Mouse (Mus musculus) liver, embryonic 14.5 days (tissue): ENCODE data around the gene Phf13. TPM values are rescaled to one million over a fixed set of nuclear protein-coding genes. Genes with fewer than 3 reads are reported as not detected.

Experiments
- ATAC-seq: fragments of 200-750 bp; cut with Nextera tagmentation; 2 replicates; pipeline ENCODE4 v1.8.0; 2017; ENCODE audit warnings: moderate number of reproducible peaks, mild to moderate bottlenecking, moderate library complexity; ENCODE audit not compliant: insufficient read depth
- DNase-seq, 3 experiments: peaks; one replicate each; pipeline ENCODE4 v3.0.0-alpha.2; 2012 to 2013; ENCODE audit warnings: low read depth in 3 of 3, low spot score in 3 of 3
- H3K27ac ChIP-seq: fragments of 300-500 bp; sonication (generic); 2 replicates; pipeline ENCODE4 v1.5.1; 2014; ENCODE audit warnings: moderate library complexity, mild to moderate bottlenecking, control low read depth, inconsistent platforms
- H3K27me3 ChIP-seq: fragments of 300-500 bp; sonication (generic); 2 replicates; pipeline ENCODE4 v1.6.1; 2014; ENCODE audit warnings: mild to moderate bottlenecking, low read length, moderate library complexity; ENCODE audit not compliant: control insufficient read depth, insufficient read depth
- H3K36me3 ChIP-seq: fragments of 300-500 bp; sonication (generic); replicated peaks from 2 replicates; pipeline ENCODE4 v1.6.1; 2014; ENCODE audit warnings: low read depth; ENCODE audit not compliant: control insufficient read depth, insufficient read depth
- H3K4me1 ChIP-seq, 2 experiments: fragments of 200-500 bp in 1 of 2; fragments of 300-500 bp in 1 of 2; sonication (generic) in 1 of 2; replicated peaks; 2 replicates each; pipeline ENCODE4 v1.6.1; 2012 to 2014; ENCODE audit warnings: antibody characterized with exemption in 1 of 2, inconsistent platforms in 1 of 2, low read length in 1 of 2; ENCODE audit not compliant: control insufficient read depth in 2 of 2, insufficient read depth in 2 of 2
- H3K4me2 ChIP-seq: fragments of 300-500 bp; sonication (generic); 2 replicates; pipeline ENCODE4 v1.6.1; 2014; ENCODE audit warnings: low read depth, mild to moderate bottlenecking, control low read depth, moderate library complexity
- H3K4me3 ChIP-seq, 2 experiments: fragments of 200-500 bp in 1 of 2; fragments of 300-500 bp in 1 of 2; sonication (generic) in 1 of 2; 2 replicates each; pipeline ENCODE4 v1.5.1; 2012 to 2014; ENCODE audit warnings: low read depth in 2 of 2, low read length in 2 of 2, mild to moderate bottlenecking in 2 of 2, control low read depth in 1 of 2, inconsistent platforms in 1 of 2, moderate library complexity in 1 of 2; ENCODE audit not compliant: insufficient read depth in 1 of 2
- H3K9ac ChIP-seq: fragments of 300-500 bp; sonication (generic); replicated peaks from 2 replicates; pipeline ENCODE4 v1.6.1; 2014; ENCODE audit warnings: mild to moderate bottlenecking, control low read depth, moderate library complexity
- H3K9me3 ChIP-seq: fragments of 300-500 bp; sonication (generic); 2 replicates; pipeline ENCODE4 v1.6.1; 2016; ENCODE audit warnings: low read length, mixed read lengths; ENCODE audit not compliant: control insufficient read depth
- CTCF ChIP-seq: IDR thresholded peaks from 2 replicates; pipeline ENCODE4 v1.5.1; 2016; ENCODE audit warnings: antibody characterized with exemption, low read depth, control low read depth
- EP300 ChIP-seq: IDR thresholded peaks from 2 replicates; pipeline ENCODE4 v1.6.1; 2016; ENCODE audit warnings: antibody characterized with exemption, low read depth
- WGBS: fragments of 180-500 bp; shearing (Covaris S2); extraction: QIAGEN DNeasy Blood & Tissue Kit; methylation state at CpG from one replicate; pipeline ENCODE4 v1.1.7; 2014; ENCODE audit not compliant: insufficient replicate concordance; 5-methylcytosine and 5-hydroxymethylcytosine counted together
- polyA plus RNA-seq, 2 experiments: library from polyadenylated mRNA; depleted of rRNA in 1 of 2; stranded (reverse) in 1 of 2; unstranded in 1 of 2; fragments of >200 nt; fragmentation: Nextera tagmentation in 1 of 2; extraction: Ambion mirVana in 1 of 2; gene quantifications; 2 replicates each; pipeline versions ENCODE4 v1.2.1 to v1.2.3; 2012 to 2014

Phf13 gene
- 2.8 and 2.9 TPM in 2 replicates for polyA plus RNA-seq (2012; rRNA removed)
- polyA plus RNA-seq (2014; fragmentation: Nextera tagmentation; extraction: Ambion mirVana), result 3.7 and 5.2 TPM in 2 replicates

DNA sequence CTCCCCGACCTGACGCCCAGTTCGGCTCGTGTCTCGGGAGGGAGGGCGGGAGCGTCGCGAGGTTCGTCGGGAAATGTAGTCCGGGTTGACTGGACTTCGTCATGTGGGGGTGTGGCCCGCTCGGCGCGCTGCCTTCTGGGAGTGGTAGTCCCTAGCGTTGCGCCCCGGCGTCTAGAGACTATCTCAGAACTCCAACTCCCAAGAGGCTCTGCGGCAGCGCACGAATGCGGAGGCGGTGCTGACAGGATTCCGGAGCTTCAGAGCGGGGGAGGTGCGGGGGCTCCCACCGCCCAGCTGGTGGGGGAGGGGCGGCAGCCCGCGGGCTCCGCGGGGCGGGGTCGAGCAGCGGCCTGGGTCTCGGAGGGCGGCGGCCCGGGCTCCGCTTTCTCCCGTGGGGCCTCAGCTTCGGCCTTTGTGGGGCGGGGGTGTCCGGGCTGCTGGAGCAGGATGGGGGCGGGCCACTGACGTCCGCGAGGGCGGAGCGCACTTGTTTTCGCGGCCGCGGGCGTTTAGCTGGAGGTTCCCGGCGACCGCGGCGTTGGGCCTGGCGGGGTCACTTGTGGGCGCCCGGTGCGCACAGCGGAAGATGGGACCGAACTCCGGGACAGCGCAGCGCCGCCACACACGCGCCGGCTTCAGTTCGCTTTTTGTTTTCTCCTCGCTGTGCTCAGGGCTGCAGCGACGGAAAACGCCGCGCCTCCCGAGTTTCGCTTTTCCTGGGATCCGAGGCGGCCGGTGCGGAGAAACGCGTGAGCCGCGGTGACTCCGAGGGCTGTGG lies at the start of gene Phf13:
Phf13 (minus strand) TSS at position 86 of the 778 bp plus-strand sequence.
- ATAC-seq, result peak; percentile 95
- under 1% methylated on average over 94 of the region's 94 CpGs for WGBS

GRCm38 (mm10) chr4:152044609-152045008 lies 48.6 kb upstream of the Phf13 start:
- no peak overlapping the region for H3K4me3 ChIP-seq
- no peak overlapping the region for H3K4me2 ChIP-seq
- peaks cover 72% of the 10 kb centered on the region for H3K36me3 ChIP-seq
- 85% methylated on average over 6 of the region's 6 CpGs for WGBS
- no peaks in the 10 kb centered on the region for H3K9me3 ChIP-seq
- DNase-seq (no peak), ATAC-seq (no peak)
- H3K27ac ChIP-seq, result no peak overlapping the region
- H3K9ac ChIP-seq, result no peak overlapping the region
- H3K4me1 ChIP-seq, result peaks cover 2 to 6% of the 10 kb centered on the region in 2 experiments; a peak in 3 of 4 replicates
- H3K27me3 ChIP-seq, result no peaks in the 10 kb centered on the region
- no peak for TF ChIP-seq EP300
- no peak for TF ChIP-seq CTCF

More for the DNA sequence above, at the start of gene Phf13:
- Histone ChIP-seq H3K27ac (peak within 1 kb of the TSS; percentile 80), H3K9me3 (no peaks in the 10 kb centered on the region), H3K9ac (peak within 1 kb of the TSS; percentile 97), H3K4me3 (peak within 1 kb of the TSS; percentile 81 to 83), H3K36me3 (peaks cover 8% of the 10 kb centered on the region; the same call in 1 of the 2 replicates), H3K27me3 (peaks cover 14% of the 10 kb centered on the region), H3K4me1 (peaks cover 14 to 19% of the 10 kb centered on the region in 2 experiments), H3K4me2 (peak within 1 kb of the TSS; percentile 99)
- DNase-seq, result peak; percentile 98
- TF ChIP-seq EP300, result no peak
- TF ChIP-seq CTCF, result 0 out of 2 replicates have a peak, but pooled peaks have one; percentile 11

DNA sequence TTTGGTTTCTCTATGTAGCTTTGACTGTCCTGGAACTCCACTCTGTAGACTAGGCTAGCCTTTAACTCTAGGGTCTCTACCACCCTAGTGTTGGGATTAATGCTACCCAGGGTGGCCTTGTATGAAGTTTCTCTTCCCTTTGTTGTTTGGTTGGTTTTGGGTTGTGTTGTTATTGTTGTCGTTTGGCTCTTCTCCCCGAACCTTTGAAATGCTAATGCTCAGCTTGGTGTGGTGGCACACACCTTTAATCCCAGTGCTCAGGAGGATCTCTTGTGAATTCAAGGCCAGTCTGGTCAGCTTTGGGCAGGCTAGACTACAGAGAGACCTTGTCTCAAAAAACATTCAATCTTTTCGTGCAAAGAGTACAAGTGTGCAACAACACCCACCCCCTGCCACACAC lies 47.1 kb upstream of the Phf13 start:
- DNase-seq, result no peak
- Histone ChIP-seq H3K9ac (no peak overlapping the region), H3K4me2 (no peak overlapping the region), H3K27me3 (no peaks in the 10 kb centered on the region), H3K4me1 (peaks cover 2 to 6% of the 10 kb centered on the region in 2 experiments; a peak in 3 of 4 replicates), H3K9me3 (no peaks in the 10 kb centered on the region), H3K27ac (no peak overlapping the region), H3K4me3 (no peak overlapping the region), H3K36me3 (peaks cover 65% of the 10 kb centered on the region)
- WGBS, result 80% methylated on average over 3 of the region's 3 CpGs
- ATAC-seq, result no peak
- TF ChIP-seq CTCF (no peak), EP300 (no peak)

GRCm38 (mm10) chr4:152041924-152042641 lies 46.0 kb upstream of the Phf13 start:
- ATAC-seq (no peak), DNase-seq (no peak)
- no peak overlapping the region for H3K27ac ChIP-seq
- no peak overlapping the region for H3K9ac ChIP-seq
- peaks cover 2 to 6% of the 10 kb centered on the region in 2 experiments; a peak in 3 of 4 replicates for H3K4me1 ChIP-seq
- peaks cover 54% of the 10 kb centered on the region for H3K36me3 ChIP-seq
- H3K4me2 ChIP-seq, result no peak overlapping the region
- WGBS, result 88% methylated on average over 22 of the region's 22 CpGs
- H3K9me3 ChIP-seq, result no peaks in the 10 kb centered on the region
- H3K4me3 ChIP-seq, result no peak overlapping the region
- TF ChIP-seq EP300 (no peak), CTCF (no peak)
- no peaks in the 10 kb centered on the region for H3K27me3 ChIP-seq
